Mouse (Mus musculus): ENCODE results near the gene Gm20388. TPM values are rescaled to one million over a fixed set of nuclear protein-coding genes. Genes with fewer than 3 reads are reported as not detected.

The Gm20388 gene
- polyA plus RNA-seq, 1 experiment from 2014 or later: not detected

GRCm38 (mm10) chr8:120341124-120341523, 430.5 kb downstream of the Gm20388 start:
- Histone ChIP-seq H3K27ac (ENCODE audit: low read depth, low read length) (no peak overlapping the region), H3K4me3 (ENCODE audit: low read depth, low read length) (no peak overlapping the region), H3K27me3 (replicated peaks; ENCODE audit: control insufficient read depth, insufficient read depth, low read length) (no peaks in the 10 kb centered on the region), H3K9ac (ENCODE audit: low read depth, low read length) (no peak overlapping the region), H3K9me3 (ENCODE audit: control insufficient read depth) (no peaks in the 10 kb centered on the region), H3K4me1 (replicated peaks; ENCODE audit: control insufficient read depth, insufficient read depth, low read length) (no peaks in the 10 kb centered on the region), H3K4me2 (replicated peaks; ENCODE audit: low read depth) (no peak overlapping the region), H3K36me3 (ENCODE audit: control insufficient read depth, insufficient read depth) (no peaks in the 10 kb centered on the region)
- 84% methylated on average over 10 of the region's 10 CpGs for WGBS
- TF ChIP-seq CTCF (IDR thresholded peaks at IDR 0.05; ENCODE audit: low read depth): no peak
- ATAC-seq: no peak

GRCm38 (mm10) chr8:120342847-120343548, 432.4 kb downstream of the Gm20388 start:
- Histone ChIP-seq H3K4me1 (replicated peaks; ENCODE audit: control insufficient read depth, insufficient read depth, low read length) (no peaks in the 10 kb centered on the region), H3K4me2 (replicated peaks; ENCODE audit: low read depth) (no peak overlapping the region), H3K27ac (ENCODE audit: low read depth, low read length) (no peak overlapping the region), H3K36me3 (ENCODE audit: control insufficient read depth, insufficient read depth) (no peaks in the 10 kb centered on the region), H3K27me3 (replicated peaks; ENCODE audit: control insufficient read depth, insufficient read depth, low read length) (no peaks in the 10 kb centered on the region), H3K4me3 (ENCODE audit: low read depth, low read length) (no peak overlapping the region), H3K9ac (ENCODE audit: low read depth, low read length) (no peak overlapping the region), H3K9me3 (ENCODE audit: control insufficient read depth) (no peaks in the 10 kb centered on the region)
- WGBS: 74% methylated on average over 7 of the region's 7 CpGs
- TF ChIP-seq CTCF (IDR thresholded peaks at IDR 0.05; ENCODE audit: low read depth): no peak
- no peak for ATAC-seq

GRCm38 (mm10) chr8:120343582-120343981, 432.9 kb downstream of the Gm20388 start:
- Histone ChIP-seq H3K36me3 (ENCODE audit: control insufficient read depth, insufficient read depth) (no peaks in the 10 kb centered on the region), H3K27me3 (replicated peaks; ENCODE audit: control insufficient read depth, insufficient read depth, low read length) (no peaks in the 10 kb centered on the region), H3K9me3 (ENCODE audit: control insufficient read depth) (no peaks in the 10 kb centered on the region), H3K27ac (ENCODE audit: low read depth, low read length) (no peak overlapping the region), H3K9ac (ENCODE audit: low read depth, low read length) (no peak overlapping the region), H3K4me2 (replicated peaks; ENCODE audit: low read depth) (no peak overlapping the region), H3K4me1 (replicated peaks; ENCODE audit: control insufficient read depth, insufficient read depth, low read length) (no peaks in the 10 kb centered on the region), H3K4me3 (ENCODE audit: low read depth, low read length) (no peak overlapping the region)
- WGBS: 81% methylated on average over 12 of the region's 12 CpGs
- TF ChIP-seq CTCF (IDR thresholded peaks at IDR 0.05; ENCODE audit: low read depth): no peak
- ATAC-seq: no peak

- no peaks in the 10 kb centered on the region for H3K4me1 ChIP-seq (replicated peaks; ENCODE audit: control insufficient read depth, insufficient read depth, low read length)
- H3K4me3 ChIP-seq (ENCODE audit: low read depth, low read length): no peak overlapping the region
- H3K27ac ChIP-seq (ENCODE audit: low read depth, low read length): no peak overlapping the region
- no peaks in the 10 kb centered on the region for H3K36me3 ChIP-seq (ENCODE audit: control insufficient read depth, insufficient read depth)
- ATAC-seq: no peak
- H3K9me3 ChIP-seq (ENCODE audit: control insufficient read depth): no peaks in the 10 kb centered on the region
- H3K27me3 ChIP-seq (replicated peaks; ENCODE audit: control insufficient read depth, insufficient read depth, low read length): no peaks in the 10 kb centered on the region
- no peak for TF ChIP-seq CTCF (IDR thresholded peaks at IDR 0.05; ENCODE audit: low read depth)
- no peak overlapping the region for H3K4me2 ChIP-seq (replicated peaks; ENCODE audit: low read depth)
- no peak overlapping the region for H3K9ac ChIP-seq (ENCODE audit: low read depth, low read length)
- 43% methylated on average over 4 of the region's 4 CpGs for WGBS
These were observed 433.5 kb downstream of the Gm20388 start for GRCm38 (mm10) chr8:120344166-120344565.

GRCm38 (mm10) chr8:120344583-120344982, 433.9 kb downstream of the Gm20388 start:
- Histone ChIP-seq H3K4me1 (replicated peaks; ENCODE audit: control insufficient read depth, insufficient read depth, low read length) (no peaks in the 10 kb centered on the region), H3K36me3 (ENCODE audit: control insufficient read depth, insufficient read depth) (no peaks in the 10 kb centered on the region), H3K4me3 (ENCODE audit: low read depth, low read length) (no peak overlapping the region), H3K4me2 (replicated peaks; ENCODE audit: low read depth) (no peak overlapping the region), H3K27ac (ENCODE audit: low read depth, low read length) (no peak overlapping the region), H3K9ac (ENCODE audit: low read depth, low read length) (no peak overlapping the region), H3K9me3 (ENCODE audit: control insufficient read depth) (no peaks in the 10 kb centered on the region), H3K27me3 (replicated peaks; ENCODE audit: control insufficient read depth, insufficient read depth, low read length) (no peaks in the 10 kb centered on the region)
- 55% methylated on average over 13 of the region's 13 CpGs for WGBS
- no peak for ATAC-seq
- TF ChIP-seq CTCF (IDR thresholded peaks at IDR 0.05; ENCODE audit: low read depth): no peak

GRCm38 (mm10) chr8:120347734-120348341, 437.2 kb downstream of the Gm20388 start:
- TF ChIP-seq CTCF (IDR thresholded peaks at IDR 0.05; ENCODE audit: low read depth): no peak
- no peaks in the 10 kb centered on the region for H3K4me1 ChIP-seq (replicated peaks; ENCODE audit: control insufficient read depth, insufficient read depth, low read length)
- H3K27ac ChIP-seq (ENCODE audit: low read depth, low read length): no peak overlapping the region
- H3K36me3 ChIP-seq (ENCODE audit: control insufficient read depth, insufficient read depth): no peaks in the 10 kb centered on the region
- H3K9ac ChIP-seq (ENCODE audit: low read depth, low read length): no peak overlapping the region
- no peak overlapping the region for H3K4me3 ChIP-seq (ENCODE audit: low read depth, low read length)
- ATAC-seq: no peak
- WGBS: 84% methylated on average over 21 of the region's 21 CpGs
- no peaks in the 10 kb centered on the region for H3K27me3 ChIP-seq (replicated peaks; ENCODE audit: control insufficient read depth, insufficient read depth, low read length)
- H3K9me3 ChIP-seq (ENCODE audit: control insufficient read depth): no peaks in the 10 kb centered on the region
- H3K4me2 ChIP-seq (replicated peaks; ENCODE audit: low read depth): no peak overlapping the region
